Mouse (Mus musculus): Measurements from ENCODE around the gene Slc26a11.

- TF ChIP-seq GATA1 (IDR thresholded peaks at IDR 0.05; ENCODE audit: low read length) (no peak), TAL1 (IDR thresholded peaks at IDR 0.05; ENCODE audit: low read length) (no peak)
These were observed 11.2 kb upstream of the Slc26a11 start for GRCm38 (mm10) chr11:119344178-119344577.

All from erythroblast, embryonic 14.5 days (primary cell).